ENCODE assay signal across 19 mouse cellular contexts in genomic region chr16:85536075-85536474, GRCm38 (mm10). TPM values are rescaled to one million over a fixed set of nuclear protein-coding genes. Genes with fewer than 3 reads are reported as not detected.
A peak's percentile ranks its signal among the peaks of the same experiment; 100 is the strongest.
DNase-seq lines count a peak whose midpoint lies in the region; ATAC-seq and TF ChIP-seq lines count a peak whose summit lies in the region.
"Had no signal": no experiment of that assay in that cellular context is flagged by ENCODE, and none has a peak within 500 bp of the region (broad histone marks: within the 10 kb centered on the region; RNA-seq: fewer than 3 reads in every experiment).

No protein-coding gene starts in this region.

- DNase-seq in lung, embryonic 14.5 days = peak; percentile 43
- DNase-seq in lung, postnatal 25 days (ENCODE audit: low spot score) = no peak
- peak; percentile 51 for DNase-seq in lung, postnatal 36 days
- DNase-seq in lung, postnatal 10 days = no peak
- DNase-seq in left cerebral cortex, adult 18-20 months (ENCODE audit: low spot score in 2 of 2) = no peak
- DNase-seq: adrenal gland, adult 2 months; adrenal gland, postnatal 10 days; adrenal gland, postnatal 25 days; cerebellum, adult 11-12 months; cerebellum, adult 2 months; cerebellum, adult 9-10 months; cerebellum, postnatal 10 days; cerebellum, postnatal 25 days; forebrain, postnatal 0 days had no signal

- H3K27ac ChIP-seq in lung, embryonic 14.5 days (ENCODE audit: low read depth) = no peak overlapping the region
- H3K27ac ChIP-seq: embryonic facial prominence, embryonic 10.5 days; embryonic facial prominence, embryonic 12.5 days; forebrain, embryonic 13.5 days; forebrain, embryonic 15.5 days had no signal

- H3K36me3 ChIP-seq in lung, embryonic 14.5 days (ENCODE audit: insufficient read depth) = no peaks in the 10 kb centered on the region
- H3K36me3 ChIP-seq: embryonic facial prominence, embryonic 10.5 days; embryonic facial prominence, embryonic 12.5 days; forebrain, embryonic 15.5 days had no signal

- H3K4me1 ChIP-seq in lung, embryonic 14.5 days (ENCODE audit: insufficient read depth) = no peaks in the 10 kb centered on the region
- H3K4me1 ChIP-seq: embryonic facial prominence, embryonic 12.5 days; forebrain, embryonic 13.5 days; forebrain, embryonic 15.5 days had no signal

- H3K4me2 ChIP-seq in lung, embryonic 14.5 days = no peak overlapping the region
- H3K4me2 ChIP-seq: embryonic facial prominence, embryonic 12.5 days; forebrain, embryonic 13.5 days; forebrain, embryonic 15.5 days had no signal

- no peak overlapping the region for H3K4me3 ChIP-seq in lung, embryonic 14.5 days (ENCODE audit: low read depth, low read length)
- H3K4me3 ChIP-seq: embryonic facial prominence, embryonic 10.5 days; embryonic facial prominence, embryonic 12.5 days; forebrain, embryonic 13.5 days; forebrain, embryonic 15.5 days had no signal

- no peak overlapping the region for H3K9ac ChIP-seq in lung, embryonic 14.5 days
- H3K9ac ChIP-seq: embryonic facial prominence, embryonic 12.5 days; forebrain, embryonic 13.5 days; forebrain, embryonic 15.5 days; forebrain, postnatal 0 days had no signal

- no peaks in the 10 kb centered on the region for H3K27me3 ChIP-seq in lung, embryonic 14.5 days (ENCODE audit: insufficient read depth, low read length)
- H3K27me3 ChIP-seq: embryonic facial prominence, embryonic 12.5 days; forebrain, embryonic 13.5 days; forebrain, embryonic 15.5 days had no signal

- 36% methylated on average over 8 of the region's 8 CpGs for WGBS in lung, embryonic 14.5 days

- H3K9me3 ChIP-seq in lung, embryonic 14.5 days (ENCODE audit: low read depth, low read length) = no peaks in the 10 kb centered on the region
- H3K9me3 ChIP-seq: embryonic facial prominence, embryonic 10.5 days; embryonic facial prominence, embryonic 12.5 days; forebrain, embryonic 13.5 days; forebrain, embryonic 15.5 days had no signal

- peak; percentile 63; the same call in 1 of the 2 replicates for ATAC-seq in lung, embryonic 14.5 days (ENCODE audit: insufficient read depth)
- ATAC-seq: forebrain, embryonic 13.5 days; forebrain, embryonic 15.5 days; forebrain, postnatal 0 days had no signal

- TF ChIP-seq CTCF in lung, embryonic 14.5 days (IDR thresholded peaks at IDR 0.05; ENCODE audit: low read depth) = no peak

RNA-seq across cellular contexts. Expression of gene Cyyr1, which starts 17.1 kb away (rescaled TPM):
- 11.5 and 11.8 TPM in 2 replicates for polyA plus RNA-seq in lung, embryonic 14.5 days (2014; fragmentation: Nextera tagmentation; extraction: Ambion mirVana)
- total RNA-seq in left cerebral cortex, adult 18-20 months (2021) = 1 to 10 TPM; 4.2 to 4.5 TPM
- total RNA-seq: MEL had no signal

Comparison
In these comparisons a context has a peak if more than half of its experiments do, and no peak if none do; other contexts are left out.
1. DNase-seq: peak in lung, embryonic 14.5 days (single experiment) and lung, postnatal 36 days (single experiment); none in lung, postnatal 25 days (single experiment), lung, postnatal 10 days (single experiment) and left cerebral cortex, adult 18-20 months (0 of 2).